20 mouse cellular contexts compared by ENCODE assay signal in genomic region chr13:41195640-41196333, GRCm38 (mm10). TPM values are rescaled to one million over a fixed set of nuclear protein-coding genes. Genes with fewer than 3 reads are reported as not detected.
"Had no signal": no experiment of that assay in that cellular context is flagged by ENCODE, and none has a peak within 500 bp of the region (broad histone marks: within the 10 kb centered on the region; RNA-seq: fewer than 3 reads in every experiment).

No protein-coding gene starts in this region.

- H3K27ac ChIP-seq: hindbrain, postnatal 0 days; left cerebral cortex, adult 2 months; midbrain, embryonic 12.5 days; midbrain, embryonic 15.5 days; neural tube, embryonic 12.5 days; neural tube, embryonic 15.5 days had no signal

- H3K9ac ChIP-seq: midbrain, embryonic 12.5 days; midbrain, embryonic 15.5 days; neural tube, embryonic 12.5 days; neural tube, embryonic 15.5 days had no signal

- H3K4me1 ChIP-seq: midbrain, embryonic 12.5 days; midbrain, embryonic 15.5 days; neural tube, embryonic 12.5 days; neural tube, embryonic 15.5 days had no signal

- H3K27me3 ChIP-seq: midbrain, embryonic 12.5 days; midbrain, embryonic 15.5 days; neural tube, embryonic 12.5 days; neural tube, embryonic 15.5 days had no signal

- ATAC-seq: hindbrain, postnatal 0 days; inflammation-experienced regulatory T-cells, adult 6 months; intestine, embryonic 16.5 days; midbrain, embryonic 15.5 days had no signal

- DNase-seq: kidney, adult 18-20 months; kidney, adult 9 months; kidney, postnatal 10 days; layer of hippocampus, postnatal 36 days; lung, adult 2 months; lung, postnatal 14 days; lung, postnatal 4 days; right cerebral cortex, adult 18-20 months; right cerebral cortex, postnatal 25 days; spleen, adult 18-20 months; thymus, adult 18-20 months; thymus, postnatal 4 days had no signal

- H3K4me2 ChIP-seq: midbrain, embryonic 12.5 days; midbrain, embryonic 15.5 days; neural tube, embryonic 12.5 days; neural tube, embryonic 15.5 days had no signal

- H3K9me3 ChIP-seq: midbrain, embryonic 12.5 days; midbrain, embryonic 15.5 days; neural tube, embryonic 12.5 days; neural tube, embryonic 15.5 days had no signal

- H3K4me3 ChIP-seq: left cerebral cortex, adult 2 months; midbrain, embryonic 12.5 days; midbrain, embryonic 15.5 days; neural tube, embryonic 12.5 days; neural tube, embryonic 15.5 days had no signal

RNA-seq across cellular contexts. Expression of gene Elovl2, which starts 24.4 kb away (rescaled TPM):
- polyA plus RNA-seq: inflammation-experienced regulatory T-cells, adult 6 months had no signal
